Mouse (Mus musculus): ENCODE measurements around the gene Mpv17l.

Mpv17l gene

DNA sequence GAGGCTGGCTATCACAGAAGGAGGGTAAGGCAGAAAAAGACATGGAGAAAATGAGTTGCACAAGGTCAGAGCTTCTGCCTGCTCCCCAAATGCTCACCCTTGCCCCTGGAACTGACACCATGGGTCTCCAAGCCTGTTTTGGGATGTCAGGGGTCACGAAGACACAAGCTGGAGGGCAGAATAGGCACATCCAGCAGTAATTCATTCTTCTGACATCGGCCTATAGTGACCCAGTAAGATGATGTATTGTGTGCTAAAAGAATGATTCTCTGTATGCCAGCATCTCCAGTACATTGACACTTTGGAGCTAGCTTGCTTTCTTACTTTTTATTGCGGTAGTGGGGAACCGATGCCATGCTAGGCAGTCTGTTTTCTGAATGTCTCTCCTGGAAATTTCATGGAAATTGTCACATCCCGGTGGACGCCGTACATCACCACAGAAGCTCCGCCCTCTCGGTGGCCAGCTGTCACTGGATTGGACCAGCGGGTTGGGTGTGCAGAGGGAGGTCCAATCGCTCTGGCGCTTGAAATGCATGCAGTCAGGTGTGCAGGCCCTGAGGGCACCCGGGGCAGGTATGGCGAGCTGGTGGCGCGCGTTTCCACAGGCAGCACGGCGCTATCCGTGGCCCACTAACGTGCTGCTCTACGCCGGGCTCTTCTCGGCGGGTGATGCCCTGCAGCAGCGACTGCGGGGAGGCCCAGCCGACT, 37.3 kb downstream of the Mpv17l start:
- 3% methylated on average over 28 of the region's 28 CpGs for WGBS

DNA sequence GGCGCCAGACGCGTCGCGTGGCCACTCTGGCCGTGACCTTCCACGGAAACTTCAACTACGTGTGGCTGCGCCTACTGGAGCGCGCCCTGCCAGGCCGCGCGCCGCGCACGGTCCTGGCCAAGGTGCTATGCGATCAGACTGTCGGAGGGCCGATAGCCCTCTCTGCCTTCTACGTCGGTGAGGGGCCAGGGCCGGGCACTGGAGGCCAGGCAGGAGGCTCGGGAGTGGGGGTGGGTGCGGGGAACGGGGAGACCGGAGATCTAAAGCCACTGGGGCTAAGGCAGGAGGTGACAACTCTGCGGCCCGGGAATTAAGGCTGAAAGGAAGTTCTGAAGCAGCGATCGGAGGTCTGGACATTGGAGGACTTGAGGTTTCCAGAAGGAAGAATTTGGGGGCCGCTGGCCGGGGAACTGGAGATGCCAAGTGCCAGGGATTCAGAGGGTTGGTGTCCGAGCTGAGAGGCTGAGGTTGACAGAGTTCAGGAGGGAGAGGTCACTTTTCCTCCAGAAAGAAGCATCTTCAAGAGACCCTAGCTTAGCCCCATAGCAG, 38.0 kb downstream of the Mpv17l start:
- WGBS = 3% methylated on average over 34 of the region's 34 CpGs

DNA sequence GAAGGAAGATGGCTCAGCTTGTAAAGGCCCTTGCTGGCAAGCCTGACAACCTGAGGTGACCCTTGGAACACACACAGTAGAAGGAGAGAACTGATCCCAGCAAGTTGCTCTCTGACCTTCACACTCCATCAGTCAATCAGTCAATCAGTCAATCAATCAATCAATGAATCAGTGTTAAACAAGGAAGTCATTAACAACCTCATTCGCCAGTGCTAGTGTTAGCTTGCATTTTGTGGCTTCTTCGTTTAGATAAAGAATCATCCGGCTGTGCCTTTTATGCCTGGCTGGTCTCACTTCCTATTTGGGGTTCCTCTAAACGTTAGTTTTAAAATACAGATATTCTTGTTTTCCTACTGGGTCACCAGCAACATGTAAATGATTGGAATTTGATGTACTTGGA, 41.2 kb downstream of the Mpv17l start:
- WGBS = 41% methylated on average over 4 of the region's 4 CpGs

DNA sequence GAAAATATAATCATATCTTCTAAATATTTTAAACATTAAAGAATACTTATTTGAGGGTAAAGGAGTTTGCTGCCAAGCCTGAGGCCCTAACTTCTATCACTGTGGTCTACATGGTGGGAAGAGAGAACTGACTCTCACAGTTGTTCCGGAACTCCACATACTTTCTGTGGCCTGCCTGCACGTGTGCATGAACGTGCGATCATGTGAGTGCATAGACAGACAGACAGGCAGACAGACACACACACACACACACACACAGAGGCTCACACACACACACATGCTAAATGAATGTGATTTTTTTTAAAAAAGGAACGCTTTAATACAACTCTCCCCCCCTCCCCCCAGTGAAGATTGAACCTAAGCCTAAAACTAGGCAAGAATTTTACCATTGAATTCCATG, 41.8 kb downstream of the Mpv17l start:
- 79% methylated on average over 5 of the region's 5 CpGs for WGBS

DNA sequence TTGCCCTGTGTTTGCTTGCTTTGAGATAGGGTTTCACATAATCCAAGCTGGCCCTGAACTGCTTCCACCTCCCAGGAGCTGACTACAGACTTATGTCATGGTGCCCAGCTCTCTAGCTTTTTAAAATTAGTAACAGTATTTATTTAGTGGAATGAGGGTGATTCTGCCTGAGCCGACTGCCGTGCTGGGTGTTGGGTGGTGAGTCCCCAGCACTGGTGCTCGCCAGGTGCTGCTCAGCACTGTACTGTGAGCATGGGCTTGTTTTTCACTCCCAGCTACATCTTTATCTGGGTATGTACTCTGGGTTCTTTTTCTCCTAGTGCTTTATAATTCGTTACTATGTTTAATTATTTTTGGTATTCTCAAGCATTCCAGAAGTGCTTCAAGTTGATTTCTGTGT, 42.2 kb downstream of the Mpv17l start:
- 52% methylated on average over 4 of the region's 4 CpGs for WGBS

DNA sequence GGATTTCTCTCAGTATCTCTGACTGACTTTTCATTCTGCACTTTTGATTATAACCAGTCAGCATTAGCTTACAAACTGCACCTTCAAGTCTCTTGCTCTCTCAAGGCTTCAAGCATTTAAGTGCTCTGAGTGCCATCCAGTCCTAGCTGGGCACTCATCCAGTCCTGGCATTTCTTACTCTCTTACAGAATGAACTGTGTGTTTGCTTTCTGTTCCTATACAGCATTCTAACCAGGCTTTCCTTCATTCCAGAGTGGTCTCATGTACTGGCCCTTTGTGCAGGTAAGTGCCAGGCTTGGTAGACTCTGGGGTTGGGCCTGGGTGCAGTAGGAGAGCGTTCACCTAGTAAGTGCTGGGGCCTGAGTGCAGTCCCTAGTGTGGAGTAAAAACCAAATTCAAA, 43.3 kb downstream of the Mpv17l start:
- WGBS = 88% methylated on average over 1 of the region's 1 CpGs

DNA sequence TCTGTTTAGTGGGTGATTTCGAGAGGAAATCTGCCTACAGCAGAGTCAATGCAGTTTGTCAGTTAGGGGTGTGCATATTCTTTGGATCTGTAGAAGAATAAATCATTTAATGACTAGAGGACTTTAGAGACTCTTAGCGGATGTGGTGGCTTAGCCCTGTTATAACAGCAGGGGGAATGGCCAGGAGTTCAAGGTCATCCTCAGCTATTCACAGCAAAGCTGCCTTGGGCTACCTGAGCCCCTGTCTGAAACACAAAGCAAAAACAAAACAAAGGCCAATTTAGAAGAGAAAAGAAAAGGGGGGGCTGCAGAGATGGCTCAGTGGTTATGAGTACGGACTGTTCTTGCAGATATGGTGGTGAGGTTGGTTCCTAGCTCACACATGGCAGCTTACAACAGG, 48.3 kb downstream of the Mpv17l start:
- 65% methylated on average over 3 of the region's 3 CpGs for WGBS

DNA sequence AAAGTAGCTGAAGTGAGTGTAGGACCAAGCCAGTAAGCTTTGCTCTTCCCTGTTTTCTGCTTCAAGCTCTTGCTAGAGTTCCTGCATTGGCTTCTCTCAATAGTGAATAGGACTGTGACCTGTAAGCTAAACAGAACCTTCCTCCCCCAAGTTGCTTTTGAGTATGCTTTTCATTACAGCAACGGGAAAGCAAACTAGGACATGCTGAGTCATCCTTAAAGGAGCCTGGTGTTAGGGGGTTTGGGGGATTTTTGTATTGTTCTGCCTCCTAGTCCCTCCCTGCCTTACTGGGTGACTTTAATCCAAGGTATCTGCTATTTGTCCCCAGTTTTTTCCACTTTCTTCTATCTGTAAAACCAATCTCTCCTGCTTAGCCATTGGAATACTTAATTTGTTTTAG, 59.1 kb downstream of the Mpv17l start:
- 7% methylated on average over 1 of the region's 1 CpGs for WGBS

DNA sequence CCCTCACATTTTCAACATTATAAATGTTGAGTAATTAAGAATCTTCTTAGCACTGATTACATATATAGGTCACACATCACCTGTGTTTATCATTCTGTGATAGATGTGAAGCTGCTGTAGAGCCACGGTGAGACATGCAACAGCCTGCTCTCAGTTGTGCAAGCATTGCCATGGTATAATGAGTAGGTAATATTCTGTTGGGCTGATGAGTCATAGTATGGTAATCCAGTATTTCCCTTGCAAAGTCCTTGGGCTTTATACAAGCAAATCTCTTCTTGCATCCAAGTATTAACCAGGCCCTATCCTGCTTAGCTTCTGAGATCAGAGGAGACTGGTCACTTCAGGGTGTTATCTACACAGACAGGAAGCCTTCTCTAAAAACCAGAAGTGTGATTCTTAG, 66.1 kb downstream of the Mpv17l start:
- WGBS = 52% methylated on average over 1 of the region's 1 CpGs

DNA sequence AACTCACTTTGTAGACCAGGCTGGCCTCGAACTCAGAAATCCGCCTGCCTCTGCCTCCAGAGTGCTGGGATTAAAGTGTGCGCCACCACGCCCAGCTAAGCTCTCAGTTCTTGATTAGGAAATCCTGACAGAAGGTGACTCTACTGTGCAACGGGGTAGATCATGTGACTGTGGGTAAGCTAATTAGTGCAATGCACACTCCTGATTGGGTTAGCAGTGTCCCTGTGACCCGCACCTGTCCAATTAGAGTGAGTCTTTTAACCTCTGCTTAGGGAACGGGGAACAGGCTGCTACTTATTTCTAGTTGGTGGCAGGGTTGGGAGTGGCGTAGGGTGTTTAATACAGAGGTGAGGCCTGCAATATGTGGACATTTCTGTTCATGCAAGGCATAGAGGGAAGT, 69.1 kb downstream of the Mpv17l start:
- 94% methylated on average over 8 of the region's 8 CpGs for WGBS

DNA sequence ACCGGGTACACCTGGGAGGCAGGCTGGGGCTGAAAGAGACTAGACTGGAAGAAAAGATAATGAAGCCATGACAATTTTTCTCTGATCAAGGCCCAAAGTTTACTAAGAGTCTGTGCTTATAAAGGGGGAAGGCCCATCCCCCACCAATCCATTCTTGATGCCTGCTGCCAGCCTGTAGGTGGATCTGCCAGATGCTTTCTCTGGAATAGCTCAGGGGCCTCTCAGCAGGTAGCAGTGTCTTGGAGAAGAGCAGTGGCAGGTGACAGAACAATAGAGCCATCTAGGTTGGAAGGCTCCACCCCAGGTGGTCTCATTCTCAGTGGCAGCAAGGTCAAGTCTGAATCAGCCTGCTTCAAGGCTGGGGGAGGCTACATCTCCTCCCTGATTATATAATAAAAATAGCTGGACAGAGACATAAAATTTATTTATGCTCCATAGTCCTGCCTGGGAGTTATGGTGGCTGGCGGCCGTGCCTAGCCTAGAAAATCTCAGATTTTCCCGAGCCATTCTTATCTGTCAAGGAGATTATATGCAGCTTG, 73.5 kb downstream of the Mpv17l start:
- WGBS = 83% methylated on average over 4 of the region's 4 CpGs

DNA sequence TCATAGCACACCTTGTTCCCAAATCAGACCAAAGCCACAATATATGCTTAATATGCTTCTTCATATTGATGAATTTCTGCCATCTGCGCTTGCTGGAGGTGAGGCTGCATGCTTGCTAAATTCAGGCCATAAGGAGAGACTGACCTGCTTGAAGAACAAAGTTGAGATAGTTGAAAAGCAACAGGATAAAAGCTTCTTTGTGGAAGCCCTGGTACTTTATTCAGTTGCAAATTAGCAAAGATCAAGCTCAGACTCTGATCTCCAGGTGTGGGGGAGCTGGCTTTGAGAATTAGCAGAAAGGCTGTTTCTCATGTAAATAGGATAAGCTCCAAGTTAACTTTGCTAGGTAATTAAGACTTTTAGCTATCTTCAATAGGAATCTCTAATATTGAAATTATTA, 74.1 kb downstream of the Mpv17l start:
- 81% methylated on average over 1 of the region's 1 CpGs for WGBS

DNA sequence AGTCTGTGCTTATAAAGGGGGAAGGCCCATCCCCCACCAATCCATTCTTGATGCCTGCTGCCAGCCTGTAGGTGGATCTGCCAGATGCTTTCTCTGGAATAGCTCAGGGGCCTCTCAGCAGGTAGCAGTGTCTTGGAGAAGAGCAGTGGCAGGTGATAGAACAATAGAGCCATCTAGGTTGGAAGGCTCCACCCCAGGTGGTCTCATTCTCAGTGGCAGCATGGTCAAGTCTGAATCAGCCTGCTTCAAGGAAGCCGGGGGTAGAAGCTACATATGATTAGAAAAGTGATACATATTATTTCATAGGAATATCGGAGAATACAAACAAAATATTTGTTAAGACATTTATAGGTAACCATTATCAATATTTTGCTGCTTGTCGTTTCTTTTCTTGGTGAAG, 78.8 kb downstream of the Mpv17l start:
- 82% methylated on average over 3 of the region's 3 CpGs for WGBS

DNA sequence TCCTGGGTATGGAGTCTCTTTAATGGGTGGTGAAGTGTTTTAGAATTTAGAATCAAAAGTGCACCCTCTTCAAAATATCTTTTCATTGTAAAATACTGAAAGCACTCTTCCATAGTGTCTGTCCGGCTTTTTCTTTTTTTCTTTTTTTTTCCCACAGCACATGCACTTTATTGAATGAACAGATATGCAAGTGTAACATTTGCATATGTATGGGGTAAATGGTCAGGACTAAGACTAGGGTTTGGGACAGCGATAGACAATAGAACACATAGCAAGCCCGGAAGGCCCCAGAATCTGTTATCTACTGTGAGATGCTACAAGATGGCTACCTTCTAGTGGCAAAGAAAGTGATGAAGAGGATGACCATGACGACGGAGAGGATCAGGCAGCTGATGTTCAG, 80.2 kb downstream of the Mpv17l start:
- WGBS = 92% methylated on average over 5 of the region's 5 CpGs

DNA sequence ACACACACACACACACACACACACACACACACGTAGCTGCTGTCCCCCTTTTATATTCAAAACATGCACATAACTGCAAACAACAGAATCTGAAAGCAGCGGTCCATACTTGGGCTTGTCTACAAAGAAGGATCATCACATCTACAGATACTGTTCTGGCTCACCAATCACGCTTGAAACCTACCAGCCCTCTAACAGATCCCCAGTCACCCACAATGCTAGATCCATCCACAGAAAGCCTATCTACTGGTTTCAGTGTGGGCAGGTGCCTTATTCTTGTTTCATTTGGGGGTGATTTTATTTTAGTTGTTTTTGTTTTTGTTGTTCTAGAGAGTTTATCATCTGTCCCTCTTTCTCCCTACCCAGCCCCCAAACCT, 83.2 kb downstream of the Mpv17l start:
- WGBS = 37% methylated on average over 3 of the region's 3 CpGs

DNA sequence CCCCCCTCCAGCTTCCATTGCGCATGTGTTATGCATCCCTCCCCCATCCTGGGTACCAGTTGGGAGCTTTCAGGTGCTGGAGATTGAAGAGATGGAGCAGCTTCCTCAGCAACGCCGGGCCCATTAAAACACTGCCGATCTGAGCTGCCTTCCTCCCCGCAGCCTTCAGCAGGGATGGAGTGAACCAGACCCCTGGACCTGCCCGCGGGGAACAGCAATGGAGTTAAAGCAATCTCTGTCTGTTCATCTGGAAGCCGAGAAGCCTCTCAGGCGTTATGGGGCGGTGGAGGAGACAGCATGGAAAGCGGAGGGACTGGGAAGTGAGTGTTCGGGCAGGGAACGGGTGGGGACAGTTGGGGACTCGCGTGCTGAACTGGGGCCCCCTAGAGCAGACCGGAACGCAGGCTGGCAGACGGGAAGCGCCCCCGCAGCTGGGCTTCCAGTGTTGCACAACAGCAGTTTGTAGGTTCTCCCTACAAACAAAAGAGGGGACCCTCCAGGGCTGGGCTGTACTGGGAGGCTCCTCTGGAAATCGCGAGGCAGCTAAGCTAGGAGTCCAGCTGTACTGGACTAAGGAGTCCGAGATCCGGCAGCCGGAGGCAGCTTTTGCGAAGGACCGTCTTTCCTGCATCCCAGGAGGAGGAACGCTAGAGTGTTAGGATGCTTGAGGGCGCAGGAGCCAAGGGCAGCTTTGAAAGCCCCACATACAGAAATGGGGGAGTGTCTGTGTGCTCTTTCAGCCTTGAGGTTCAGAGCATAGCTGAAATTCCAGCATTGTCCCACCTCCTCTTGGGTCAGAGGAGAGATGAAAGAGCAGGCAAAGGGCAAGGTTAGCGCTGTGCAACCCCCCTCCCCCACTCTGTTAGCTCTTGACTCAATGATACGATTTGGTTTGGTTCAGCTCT, 83.9 kb downstream of the Mpv17l start, which contains the start of the genes 2900011O08Rik and Ifitm7:
Gene 2900011O08Rik, plus strand, starts transcription at position 31 of the 905 bp plus-strand sequence.
Gene Ifitm7, minus strand, starts transcription at position 315 of the 905 bp plus-strand sequence.
- WGBS = 1% methylated on average over 31 of the region's 31 CpGs

DNA sequence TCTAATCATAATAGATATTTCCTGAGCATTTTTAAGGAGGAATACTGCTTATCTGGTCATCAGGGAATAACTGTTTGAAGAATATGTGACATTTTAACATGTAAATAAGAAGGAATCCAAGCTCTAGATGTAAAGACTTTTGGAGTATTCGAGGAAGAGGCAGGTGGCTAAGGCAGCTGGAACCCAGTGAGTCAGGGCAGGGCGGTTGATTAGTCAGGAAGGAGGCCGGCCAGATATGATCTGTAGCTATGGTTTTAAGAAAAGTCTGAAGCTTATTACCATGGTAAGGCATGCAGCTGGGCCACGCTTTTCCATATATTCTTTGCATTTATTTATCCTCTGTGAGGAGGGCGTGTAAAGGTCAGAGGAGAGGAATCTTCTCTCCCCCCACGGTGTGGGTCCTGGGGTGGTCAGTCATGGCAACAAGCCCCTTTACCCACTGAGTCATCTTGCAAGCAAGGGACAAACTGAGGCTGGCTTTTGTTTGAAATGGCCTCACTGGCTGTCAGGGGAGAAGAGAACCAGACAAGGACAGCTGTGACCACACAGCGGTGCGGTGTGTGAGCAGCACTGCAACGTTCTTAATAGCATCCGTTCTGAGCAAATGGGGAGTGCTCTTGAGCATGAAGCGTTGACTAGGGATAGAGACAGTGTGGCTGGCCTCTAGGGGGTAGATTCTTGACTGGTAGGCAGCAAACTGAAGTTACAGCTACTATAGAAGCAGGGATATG, 89.7 kb downstream of the Mpv17l start:
- WGBS = 74% methylated on average over 11 of the region's 11 CpGs

DNA sequence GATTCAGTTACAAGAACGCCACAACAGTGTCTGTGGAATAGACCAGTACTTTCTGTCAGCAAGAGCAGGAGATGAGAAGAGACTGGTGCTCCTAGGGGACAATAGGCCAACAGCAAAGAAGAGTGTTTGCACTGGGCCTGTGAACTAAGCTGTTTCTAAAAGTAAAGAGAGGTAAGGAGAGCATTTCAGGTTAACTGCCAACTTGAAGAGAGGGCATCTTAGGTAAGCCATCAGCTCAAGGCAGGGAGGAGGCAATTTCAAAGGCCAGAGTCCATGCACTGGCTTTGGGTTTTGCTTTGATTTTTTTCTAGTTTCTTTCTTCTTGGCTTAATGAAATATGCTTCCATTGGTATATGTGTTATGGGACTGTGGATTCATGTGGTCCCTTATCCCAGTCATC, 91.1 kb downstream of the Mpv17l start:
- WGBS = 90% methylated on average over 1 of the region's 1 CpGs

DNA sequence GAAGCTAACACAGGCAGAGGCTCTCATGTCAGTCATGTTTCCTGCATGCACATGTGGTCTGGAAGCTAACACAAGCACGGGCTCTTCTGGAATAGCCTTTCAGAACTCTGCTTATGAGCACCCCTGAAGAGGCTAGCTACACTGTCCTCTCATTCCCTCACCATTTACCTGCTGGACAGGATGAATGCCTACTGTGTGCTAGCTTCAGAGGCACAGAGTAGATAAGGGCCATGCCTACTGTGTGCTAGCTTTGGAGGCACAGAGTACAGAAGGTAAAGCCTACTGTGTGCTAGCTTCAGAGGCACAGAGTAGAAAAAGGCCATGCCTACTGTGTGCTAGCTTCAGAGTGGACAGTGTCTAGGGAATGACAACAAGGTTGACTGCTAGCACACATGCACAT, 91.5 kb downstream of the Mpv17l start:
- 89% methylated on average over 1 of the region's 1 CpGs for WGBS

All from cerebral cortex, adult 2 months (tissue).